Mouse (Mus musculus) embryo, embryonic 9.5 days (tissue): ENCODE measurements around the gene Fancd2os.
A peak's percentile ranks its signal among the peaks of the same experiment; 100 is the strongest.

Experiments
- DNase-seq: peaks from one replicate; pipeline ENCODE4 v3.0.0-alpha.2; 2017; ENCODE audit errors: extremely low spot score

The Fancd2os gene

DNA sequence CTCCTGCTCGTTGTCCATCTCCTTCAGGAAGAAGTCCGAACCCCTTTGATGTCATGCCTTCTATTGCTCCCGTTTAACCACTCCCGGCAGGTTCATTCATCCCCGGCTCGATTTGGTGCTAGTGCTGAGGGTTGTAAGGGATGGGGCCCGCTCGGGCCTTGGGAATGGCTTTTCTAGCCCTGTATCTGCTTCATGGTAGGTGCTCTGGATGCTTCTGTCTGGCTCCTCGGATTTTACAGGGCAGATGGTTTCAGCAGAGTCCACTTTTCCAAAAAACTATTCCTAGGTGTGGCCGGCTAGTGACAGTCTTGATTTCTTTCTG is 4.7 kb upstream of the Fancd2os start:
- no peak for DNase-seq

DNA sequence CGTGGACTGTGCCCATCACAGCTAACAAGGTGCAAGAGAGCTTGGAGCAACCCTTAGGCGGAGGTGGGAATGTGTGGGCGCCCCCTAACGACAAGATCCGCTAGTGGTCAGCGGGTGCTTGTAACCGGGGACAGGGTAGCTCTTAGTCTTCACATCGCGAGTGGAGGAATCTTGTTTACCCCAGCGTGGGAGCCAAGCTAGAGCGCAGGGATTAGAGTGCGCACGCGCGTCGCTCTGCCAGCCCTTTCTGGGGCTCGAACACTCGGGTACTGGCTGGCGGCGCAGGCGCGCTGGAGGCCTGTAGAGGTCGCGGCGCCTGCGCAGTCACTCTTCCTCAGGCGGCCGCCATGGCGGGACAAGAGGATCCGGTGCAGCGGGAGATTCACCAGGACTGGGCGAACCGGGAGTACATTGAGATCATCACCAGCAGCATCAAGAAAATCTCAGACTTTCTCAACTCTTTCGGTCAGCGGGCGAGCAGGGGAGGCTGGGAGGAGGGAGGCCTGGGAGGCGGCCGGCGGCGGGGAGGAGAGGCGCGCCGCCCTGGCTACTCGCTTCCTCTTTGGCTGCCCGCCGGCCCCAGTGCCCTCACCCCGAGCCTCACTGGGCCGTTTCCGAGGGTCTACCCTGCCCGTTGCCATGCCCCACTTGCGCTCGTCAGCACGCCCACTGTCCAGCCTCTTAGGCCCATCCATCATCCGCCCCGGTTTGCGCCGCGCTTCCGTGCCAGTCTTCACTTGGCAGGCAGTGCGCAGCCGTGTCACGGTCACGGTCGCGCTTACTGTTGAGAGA is 4.1 kb upstream of the Fancd2os start, which contains the start of gene Brk1:
Gene Brk1 (plus strand): TSS at position 341 of the 792 bp plus-strand sequence.
- DNase-seq, result peak; percentile 88

DNA sequence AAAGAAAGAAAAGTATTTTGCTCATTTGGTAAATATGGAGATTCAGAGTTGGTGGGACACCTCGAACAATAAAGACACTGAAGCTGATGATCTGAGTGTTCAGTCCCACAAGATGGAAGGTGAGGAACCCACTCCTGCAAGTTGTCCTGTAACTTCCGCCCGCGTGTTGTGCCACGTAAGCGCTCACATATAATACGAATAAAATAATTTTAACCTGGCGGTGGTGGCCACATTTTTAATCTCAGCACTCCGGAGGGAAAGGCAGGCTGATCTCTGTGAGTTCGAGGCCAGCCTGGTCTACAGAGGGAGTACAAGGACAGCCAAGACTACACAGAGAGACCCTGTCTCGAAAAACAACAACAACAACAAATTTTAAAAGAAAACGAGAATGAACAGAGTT is 3.5 kb upstream of the Fancd2os start:
- DNase-seq, result no peak

- no peak for DNase-seq
Observed at GRCm38 (mm10) chr6:113602821-113603220, 2.3 kb upstream of the Fancd2os start.

DNA sequence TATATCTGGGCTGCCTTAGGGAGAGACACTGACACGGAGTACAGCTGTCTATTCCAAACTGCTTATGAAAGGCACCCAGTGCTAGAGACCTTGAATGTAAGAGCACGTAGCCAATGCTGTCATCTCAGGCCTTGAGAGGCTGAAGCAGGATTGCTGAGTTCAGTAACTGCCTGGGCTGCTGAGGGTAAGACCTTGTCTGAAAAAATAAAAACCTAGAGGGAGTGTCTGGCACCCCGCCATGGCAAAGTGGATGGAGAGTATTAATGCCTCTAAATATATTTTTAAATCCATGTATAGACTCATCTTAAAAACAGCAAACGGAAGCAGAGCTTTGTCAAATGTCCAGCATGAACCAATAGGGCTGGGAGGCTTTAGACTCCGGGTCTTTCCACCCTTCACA is 682 bp downstream of the Fancd2os start:
- DNase-seq, result no peak

- DNase-seq, result no peak
Observed at GRCm38 (mm10) chr6:113597945-113598344, 2.6 kb downstream of the Fancd2os start.

DNA sequence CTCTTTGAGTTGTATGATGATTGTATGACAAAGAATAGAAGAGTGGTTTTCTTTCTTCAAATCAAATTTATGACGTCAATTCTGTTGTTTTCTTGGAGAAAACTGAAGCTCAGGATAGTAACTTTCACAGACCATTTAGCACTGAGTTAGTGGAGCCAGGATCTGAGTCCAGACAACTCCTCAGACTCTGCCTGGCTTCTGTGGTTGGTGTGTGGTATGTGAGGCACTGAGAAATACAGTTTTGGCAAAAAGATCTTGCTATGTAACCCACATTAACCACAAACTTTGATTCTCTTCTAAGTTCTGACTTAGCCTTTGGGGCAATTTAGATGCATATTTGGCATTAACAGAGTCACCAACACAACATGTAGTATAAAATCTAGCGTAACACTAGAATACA is 7.9 kb downstream of the Fancd2os start:
- DNase-seq, result no peak

GRCm38 (mm10) chr6:113586466-113587183 is 13.9 kb downstream of the Fancd2os start:
- DNase-seq, result no peak

DNA sequence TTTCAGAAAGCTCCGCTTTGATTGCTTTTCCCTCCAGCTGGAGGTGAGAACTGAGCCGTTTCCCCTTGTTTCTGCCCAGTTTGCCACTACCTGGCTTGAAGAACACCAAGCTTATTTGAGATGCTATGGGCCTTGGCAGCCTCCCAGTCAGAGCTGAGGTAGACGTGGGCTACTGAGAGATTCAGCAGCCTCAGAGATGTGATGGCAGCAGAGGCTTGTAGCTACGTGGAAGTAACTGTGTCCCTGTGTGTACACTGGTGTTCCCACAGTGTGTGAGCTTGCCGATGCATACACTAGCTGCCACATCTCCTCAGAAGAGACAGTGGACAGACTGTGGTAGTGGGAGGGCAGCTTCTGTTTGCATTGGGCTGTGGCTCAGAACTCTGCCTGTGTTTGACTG is 15.4 kb downstream of the Fancd2os start:
- no peak for DNase-seq

- no peak for DNase-seq
Observed at GRCm38 (mm10) chr6:113583023-113583422, 17.5 kb downstream of the Fancd2os start.

- no peak for DNase-seq
Observed at GRCm38 (mm10) chr6:113579306-113579705, 21.2 kb downstream of the Fancd2os start.

DNA sequence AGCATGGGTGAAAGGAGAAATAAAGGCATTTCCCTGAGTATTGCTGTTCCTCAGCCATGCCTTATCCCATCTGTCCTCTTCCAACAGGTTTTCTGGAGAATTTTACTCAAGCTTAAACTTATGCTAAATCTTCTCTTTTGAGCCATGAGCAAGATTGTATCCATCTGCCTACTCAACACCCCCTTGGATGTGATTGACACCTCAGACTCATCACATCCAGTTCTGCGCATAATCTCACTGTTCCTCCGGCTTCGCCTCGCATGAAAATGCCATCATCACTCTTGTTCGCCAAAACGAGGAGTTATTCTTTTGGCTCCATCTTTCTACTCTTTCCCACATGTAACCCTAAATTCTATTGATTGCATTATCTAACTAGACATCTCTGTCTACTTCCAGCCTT is 24.5 kb downstream of the Fancd2os start:
- DNase-seq, result no peak

DNA sequence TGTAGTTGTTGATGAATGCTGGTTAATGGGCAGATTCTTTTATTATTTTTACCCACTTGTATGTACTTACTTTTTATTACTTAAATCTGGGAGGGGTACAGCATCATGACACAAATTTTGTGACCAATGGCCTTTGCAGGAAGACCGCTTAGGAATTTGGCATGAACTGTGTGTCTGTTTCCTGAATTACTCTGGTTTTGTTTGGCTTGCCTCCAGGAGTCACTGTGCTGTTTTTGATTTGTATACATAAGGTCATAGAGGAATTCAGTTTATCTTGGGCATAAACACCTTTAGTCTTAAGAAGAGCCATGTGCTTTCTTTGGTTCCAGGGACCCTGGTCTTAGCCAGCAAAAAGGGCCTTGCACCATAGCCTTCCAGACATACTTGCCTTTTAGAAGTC is 36.0 kb downstream of the Fancd2os start:
- no peak for DNase-seq

GRCm38 (mm10) chr6:113559736-113560135 is 40.8 kb downstream of the Fancd2os start:
- DNase-seq, result no peak
